Mouse (Mus musculus): ENCODE data around the gene Qars. TPM values are rescaled to one million over a fixed set of nuclear protein-coding genes. Genes with fewer than 3 reads are reported as not detected.

Qars gene
- polyA plus RNA-seq, 1 experiment from 2014 or later = 87.9 TPM

- ATAC-seq (replicated peaks; ENCODE audit: low FRiP score, low read depth) = no peak
- WGBS = 97% methylated on average over 7 of the region's 7 CpGs
- no peak for DNase-seq (ENCODE audit: low spot score)
Observed at GRCm38 (mm10) chr9:108499231-108499630, 8.3 kb upstream of the Qars start.

GRCm38 (mm10) chr9:108499943-108500342 is 7.6 kb upstream of the Qars start:
- no peak overlapping the region for H3K9ac ChIP-seq (ENCODE audit: low read depth, low read length)
- no peak overlapping the region for H3K4me2 ChIP-seq (ENCODE audit: low read length)
- no peaks in the 10 kb centered on the region for H3K4me1 ChIP-seq (replicated peaks; ENCODE audit: insufficient read depth, low read length)
- H3K9me3 ChIP-seq (replicated peaks; ENCODE audit: low read length) = no peaks in the 10 kb centered on the region
- ATAC-seq (replicated peaks; ENCODE audit: low FRiP score, low read depth) (no peak), DNase-seq (ENCODE audit: low spot score) (no peak)
- H3K27ac ChIP-seq = no peak overlapping the region
- H3K4me3 ChIP-seq (replicated peaks; ENCODE audit: low read depth, low read length) = no peak overlapping the region
- peaks cover 70% of the 10 kb centered on the region for H3K36me3 ChIP-seq (ENCODE audit: insufficient read depth, low read length)
- 92% methylated on average over 15 of the region's 15 CpGs for WGBS
- H3K27me3 ChIP-seq (ENCODE audit: insufficient read depth, low read length) = no peaks in the 10 kb centered on the region
- no peak for TF ChIP-seq CTCF (IDR thresholded peaks at IDR 0.05; ENCODE audit: low read depth)

More at GRCm38 (mm10) chr9:108499231-108499630, 8.3 kb upstream of the Qars start:
- H3K36me3 ChIP-seq (ENCODE audit: insufficient read depth, low read length) = peaks cover 77% of the 10 kb centered on the region
- no peak overlapping the region for H3K27ac ChIP-seq
- no peak overlapping the region for H3K4me3 ChIP-seq (replicated peaks; ENCODE audit: low read depth, low read length)
- no peaks in the 10 kb centered on the region for H3K9me3 ChIP-seq (replicated peaks; ENCODE audit: low read length)
- no peak for TF ChIP-seq CTCF (IDR thresholded peaks at IDR 0.05; ENCODE audit: low read depth)
- H3K4me1 ChIP-seq (replicated peaks; ENCODE audit: insufficient read depth, low read length) = no peaks in the 10 kb centered on the region
- H3K9ac ChIP-seq (ENCODE audit: low read depth, low read length) = no peak overlapping the region
- H3K27me3 ChIP-seq (ENCODE audit: insufficient read depth, low read length) = no peaks in the 10 kb centered on the region
- no peak overlapping the region for H3K4me2 ChIP-seq (ENCODE audit: low read length)

- Histone ChIP-seq H3K4me3 (replicated peaks; ENCODE audit: low read depth, low read length) (no peak overlapping the region), H3K9me3 (replicated peaks; ENCODE audit: low read length) (no peaks in the 10 kb centered on the region), H3K27ac (peak overlapping the region; percentile 85), H3K4me1 (replicated peaks; ENCODE audit: insufficient read depth, low read length) (peaks cover 10% of the 10 kb centered on the region), H3K36me3 (ENCODE audit: insufficient read depth, low read length) (peaks cover 16% of the 10 kb centered on the region), H3K27me3 (ENCODE audit: insufficient read depth, low read length) (no peaks in the 10 kb centered on the region), H3K9ac (ENCODE audit: low read depth, low read length) (no peak overlapping the region), H3K4me2 (ENCODE audit: low read length) (peak overlapping the region; percentile 66)
- ATAC-seq (replicated peaks; ENCODE audit: low FRiP score, low read depth) (no peak), DNase-seq (ENCODE audit: low spot score) (no peak)
- 89% methylated on average over 7 of the region's 7 CpGs for WGBS
- no peak for TF ChIP-seq CTCF (IDR thresholded peaks at IDR 0.05; ENCODE audit: low read depth)
Observed at GRCm38 (mm10) chr9:108506901-108507300, 605 bp upstream of the Qars start.

- H3K4me3 ChIP-seq (replicated peaks; ENCODE audit: low read depth, low read length) = peak overlapping the region; percentile 58
- H3K27ac ChIP-seq = no peak overlapping the region
- WGBS = 86% methylated on average over 7 of the region's 7 CpGs
- ATAC-seq (replicated peaks; ENCODE audit: low FRiP score, low read depth) (no peak), DNase-seq (ENCODE audit: low spot score) (no peak)
- peaks cover 10% of the 10 kb centered on the region for H3K4me1 ChIP-seq (replicated peaks; ENCODE audit: insufficient read depth, low read length)
- H3K9me3 ChIP-seq (replicated peaks; ENCODE audit: low read length) = no peaks in the 10 kb centered on the region
- H3K36me3 ChIP-seq (ENCODE audit: insufficient read depth, low read length) = peaks cover 29% of the 10 kb centered on the region
- peak overlapping the region; percentile 66 for H3K4me2 ChIP-seq (ENCODE audit: low read length)
- H3K27me3 ChIP-seq (ENCODE audit: insufficient read depth, low read length) = no peaks in the 10 kb centered on the region
- no peak for TF ChIP-seq CTCF (IDR thresholded peaks at IDR 0.05; ENCODE audit: low read depth)
- peak overlapping the region; percentile 73 for H3K9ac ChIP-seq (ENCODE audit: low read depth, low read length)
Observed at GRCm38 (mm10) chr9:108508776-108509175, 1.3 kb downstream of the Qars start.

- H3K4me1 ChIP-seq (replicated peaks; ENCODE audit: insufficient read depth, low read length) = no peaks in the 10 kb centered on the region
- H3K27me3 ChIP-seq (ENCODE audit: insufficient read depth, low read length) = no peaks in the 10 kb centered on the region
- TF ChIP-seq CTCF (IDR thresholded peaks at IDR 0.05; ENCODE audit: low read depth) = 0 out of 2 replicates have a peak, but pooled peaks have one; percentile 23
- DNase-seq (ENCODE audit: low spot score) (peak; percentile 98), ATAC-seq (replicated peaks; ENCODE audit: low FRiP score, low read depth) (peak; percentile 96)
- H3K9me3 ChIP-seq (replicated peaks; ENCODE audit: low read length) = no peaks in the 10 kb centered on the region
- peaks cover 36% of the 10 kb centered on the region for H3K36me3 ChIP-seq (ENCODE audit: insufficient read depth, low read length)
- 1% methylated on average over 51 of the region's 55 CpGs for WGBS
- peak within 1 kb of the TSS; percentile 83 for H3K4me3 ChIP-seq (replicated peaks; ENCODE audit: low read depth, low read length)
- peak within 1 kb of the TSS; percentile 81 for H3K4me2 ChIP-seq (ENCODE audit: low read length)
- H3K27ac ChIP-seq = peak within 1 kb of the TSS; percentile 99
- H3K9ac ChIP-seq (ENCODE audit: low read depth, low read length) = peak within 1 kb of the TSS; percentile 98
Observed at GRCm38 (mm10) chr9:108516380-108517251, 9.1 kb downstream of the Qars start, which contains the start of gene Qrich1. Gene Qrich1 (plus strand): TSS chr9:108516806.

- DNase-seq (ENCODE audit: low spot score) = peak; percentile 80
- Histone ChIP-seq H3K36me3 (ENCODE audit: insufficient read depth, low read length) (peaks cover 30% of the 10 kb centered on the region), H3K4me3 (replicated peaks; ENCODE audit: low read depth, low read length) (peak overlapping the region; percentile 83), H3K9ac (ENCODE audit: low read depth, low read length) (peak overlapping the region; percentile 98), H3K27ac (peak overlapping the region; percentile 99), H3K4me1 (replicated peaks; ENCODE audit: insufficient read depth, low read length) (no peaks in the 10 kb centered on the region), H3K9me3 (replicated peaks; ENCODE audit: low read length) (no peaks in the 10 kb centered on the region), H3K4me2 (ENCODE audit: low read length) (peak overlapping the region; percentile 81), H3K27me3 (ENCODE audit: insufficient read depth, low read length) (no peaks in the 10 kb centered on the region)
- no peak for TF ChIP-seq CTCF (IDR thresholded peaks at IDR 0.05; ENCODE audit: low read depth)
- under 1% methylated on average over 69 of the region's 95 CpGs for WGBS
- peak; percentile 67 for ATAC-seq (replicated peaks; ENCODE audit: low FRiP score, low read depth)
Observed at GRCm38 (mm10) chr9:108517253-108517930, 9.9 kb downstream of the Qars start.

Data from kidney, postnatal 0 days (tissue).